Mouse (Mus musculus) ZHBTc4 (cell line): ENCODE measurements at regions not wholly inside any gene's neighbourhood (a gene's known extent, or its start where the extent isn't known, plus 50 kb on each side); places are given as distances from the start of the nearest gene placed in this dataset.

Experiments used
- DNase-seq: peaks from one replicate; pipeline ENCODE4 v3.0.0-alpha.2; 2011; ENCODE audit warnings: low read depth, low spot score

- DNase-seq: peak; percentile 0
These were observed 83.7 kb downstream of the Hmgn5 start for GRCm38 (mm10) chrX:108929494-108929893.
